Mouse (Mus musculus): Measurements from ENCODE around the gene 2700081O15Rik.

DNA sequence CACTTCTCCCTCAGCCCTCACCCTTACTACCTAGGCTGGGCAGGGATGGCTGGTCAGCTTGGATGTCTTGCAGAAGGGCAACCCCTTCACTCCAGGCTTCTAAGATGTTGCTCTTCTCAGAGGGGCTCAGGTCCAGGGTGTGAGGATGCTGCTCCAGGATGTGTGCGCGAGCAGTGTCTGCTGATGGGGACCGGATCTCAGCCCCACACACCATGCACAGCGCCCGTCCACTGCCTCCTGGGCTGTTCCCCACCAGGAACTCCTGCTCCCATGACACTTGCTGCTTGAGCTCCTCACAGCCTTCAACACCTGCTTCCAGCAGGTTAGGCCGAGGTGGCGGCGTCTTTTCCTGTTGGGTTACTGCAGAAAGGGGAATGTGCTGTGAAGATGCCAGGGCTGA lies 42.9 kb upstream of the 2700081O15Rik start:
- TF ChIP-seq CTCF (IDR thresholded peaks at IDR 0.05; ENCODE audit: control insufficient read depth, insufficient read depth, insufficient read length): no peak
- TF ChIP-seq MYOG (IDR thresholded peaks at IDR 0.05; ENCODE audit: control insufficient read depth, extremely low read depth, insufficient read length): no peak
- no peak for TF ChIP-seq MAX (IDR thresholded peaks at IDR 0.05)
- TF ChIP-seq MYOD1 (IDR thresholded peaks at IDR 0.05; ENCODE audit: control insufficient read depth, insufficient read length, low read depth): no peak
